Comparison of ENCODE assay signal across 19 mouse cellular contexts in the genomic region with DNA sequence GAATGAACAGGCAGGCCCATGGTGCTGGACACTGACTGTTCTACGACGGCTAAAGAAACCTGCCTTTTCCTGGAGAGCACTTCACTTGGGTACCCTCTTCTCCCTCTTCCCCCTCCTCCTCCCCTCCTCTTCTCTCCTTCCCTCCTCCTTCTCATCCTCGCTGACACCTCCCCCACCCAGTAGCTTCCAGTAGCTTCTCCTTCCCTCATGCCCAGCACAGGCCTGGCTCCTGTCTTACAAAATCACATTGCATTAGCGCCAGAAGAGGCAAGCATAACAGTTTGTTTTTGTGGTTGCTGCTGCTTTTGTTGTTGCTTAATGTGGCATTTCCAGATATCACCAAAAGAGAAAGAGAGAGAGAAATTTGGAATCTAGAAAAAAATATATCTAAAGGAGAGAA. TPM values are rescaled to one million over a fixed set of nuclear protein-coding genes. Genes with fewer than 3 reads are reported as not detected.
"Had no signal": no experiment of that assay in that cellular context is flagged by ENCODE, and none has a peak within 500 bp of the region (broad histone marks: within the 10 kb centered on the region; RNA-seq: fewer than 3 reads in every experiment).

No protein-coding gene starts in this region.

- H3K9ac ChIP-seq: limb, embryonic 15.5 days; liver, embryonic 13.5 days; midbrain, embryonic 15.5 days; neural tube, embryonic 12.5 days had no signal

- ATAC-seq: midbrain, embryonic 15.5 days had no signal

- H3K4me3 ChIP-seq: left cerebral cortex, adult 2 months; limb, embryonic 15.5 days; liver, embryonic 13.5 days; megakaryocyte, embryonic 14.5 days; midbrain, embryonic 15.5 days; neural tube, embryonic 12.5 days had no signal

- H3K4me1 ChIP-seq: megakaryocyte, embryonic 14.5 days had no signal

- H3K27me3 ChIP-seq: limb, embryonic 15.5 days; liver, embryonic 13.5 days; midbrain, embryonic 15.5 days; neural tube, embryonic 12.5 days had no signal

- DNase-seq: kidney, postnatal 10 days; kidney, postnatal 4 days; liver, embryonic 13.5 days; lung, adult 18-20 months; lung, postnatal 36 days; right cerebral cortex, postnatal 4 days; spleen, adult 18-20 months; thymus, adult 18-20 months; thymus, postnatal 14 days had no signal

- H3K27ac ChIP-seq: left cerebral cortex, adult 2 months; limb, embryonic 15.5 days; liver, embryonic 13.5 days; midbrain, embryonic 15.5 days; neural tube, embryonic 12.5 days had no signal

- H3K36me3 ChIP-seq: limb, embryonic 15.5 days; liver, embryonic 13.5 days; midbrain, embryonic 15.5 days; neural tube, embryonic 12.5 days had no signal

- H3K9me3 ChIP-seq: limb, embryonic 15.5 days; liver, embryonic 13.5 days; megakaryocyte, embryonic 14.5 days; midbrain, embryonic 15.5 days; neural tube, embryonic 12.5 days had no signal

- H3K4me2 ChIP-seq: limb, embryonic 15.5 days; liver, embryonic 13.5 days; midbrain, embryonic 11.5 days; midbrain, embryonic 15.5 days; neural tube, embryonic 12.5 days had no signal

RNA-seq across cellular contexts. Expression of a gene that starts 53.7 kb away (rescaled TPM):
- total RNA-seq: neutrophil, adult 5-6 weeks had no signal

RNA-seq across cellular contexts. Expression of a gene that starts 54.8 kb away (rescaled TPM):
- total RNA-seq: monocyte, adult 5-6 weeks; neutrophil, adult 5-6 weeks had no signal
- polyA plus RNA-seq: kidney, embryonic 14.5 days; limb, embryonic 11.5 days; limb, embryonic 15.5 days; liver, embryonic 13.5 days; midbrain, embryonic 11.5 days; midbrain, embryonic 15.5 days; neural tube, embryonic 12.5 days had no signal
